Mouse (Mus musculus): Measurements from ENCODE around the gene Ube2b. TPM values are rescaled to one million over a fixed set of nuclear protein-coding genes. Genes with fewer than 3 reads are reported as not detected.

Ube2b gene
- polyA plus RNA-seq, 1 experiment from 2014 or later = 113 TPM

- H3K9me3 ChIP-seq (replicated peaks) = no peaks in the 10 kb centered on the region
- peak within 1 kb of the TSS; percentile 86 for H3K27ac ChIP-seq
- WGBS (ENCODE audit: insufficient replicate concordance) = under 1% methylated on average over 50 of the region's 51 CpGs
- peaks cover 54% of the 10 kb centered on the region for H3K4me1 ChIP-seq
- H3K27me3 ChIP-seq (replicated peaks) = no peaks in the 10 kb centered on the region
- H3K4me3 ChIP-seq = peak within 1 kb of the TSS; percentile 85
- H3K36me3 ChIP-seq = no peaks in the 10 kb centered on the region
- H3K4me2 ChIP-seq = peak within 1 kb of the TSS; percentile 90
- ATAC-seq = peak; percentile 91
- H3K9ac ChIP-seq = peak within 1 kb of the TSS; percentile 84
Observed at GRCm38 (mm10) chr11:52003772-52004528, 3.4 kb upstream of the Ube2b start, which contains the start of gene Cdkl3. Gene Cdkl3 (plus strand): TSS chr11:52004221.

GRCm38 (mm10) chr11:52003505-52003771, 2.9 kb upstream of the Ube2b start:
- H3K9ac ChIP-seq = peak overlapping the region; percentile 84
- peak overlapping the region; percentile 85 for H3K4me3 ChIP-seq
- no peaks in the 10 kb centered on the region for H3K9me3 ChIP-seq (replicated peaks)
- peaks cover 59% of the 10 kb centered on the region for H3K4me1 ChIP-seq
- no peaks in the 10 kb centered on the region for H3K27me3 ChIP-seq (replicated peaks)
- peak overlapping the region; percentile 86 for H3K27ac ChIP-seq
- no peak for ATAC-seq
- no peaks in the 10 kb centered on the region for H3K36me3 ChIP-seq
- 17% methylated on average over 4 of the region's 4 CpGs for WGBS (ENCODE audit: insufficient replicate concordance)
- H3K4me2 ChIP-seq = peak overlapping the region; percentile 90

- Histone ChIP-seq H3K4me3 (peak overlapping the region; percentile 85), H3K36me3 (peaks cover 2% of the 10 kb centered on the region), H3K9me3 (replicated peaks) (no peaks in the 10 kb centered on the region), H3K27me3 (replicated peaks) (no peaks in the 10 kb centered on the region), H3K9ac (peak overlapping the region; percentile 84), H3K4me1 (peaks cover 63% of the 10 kb centered on the region), H3K4me2 (peak overlapping the region; percentile 90), H3K27ac (peak overlapping the region; percentile 86)
- WGBS (ENCODE audit: insufficient replicate concordance) = 70% methylated on average over 13 of the region's 13 CpGs
- ATAC-seq = no peak
Observed at GRCm38 (mm10) chr11:52002842-52003504, 2.4 kb upstream of the Ube2b start.

GRCm38 (mm10) chr11:52001861-52002260, 1.3 kb upstream of the Ube2b start:
- Histone ChIP-seq H3K9me3 (replicated peaks) (no peaks in the 10 kb centered on the region), H3K27ac (no peak overlapping the region), H3K9ac (no peak overlapping the region), H3K4me1 (peaks cover 72% of the 10 kb centered on the region), H3K4me3 (no peak overlapping the region), H3K27me3 (replicated peaks) (no peaks in the 10 kb centered on the region), H3K4me2 (peak overlapping the region; percentile 91), H3K36me3 (peaks cover 13% of the 10 kb centered on the region)
- 85% methylated on average over 8 of the region's 8 CpGs for WGBS (ENCODE audit: insufficient replicate concordance)
- no peak for ATAC-seq

GRCm38 (mm10) chr11:52001341-52001740, 779 bp upstream of the Ube2b start:
- Histone ChIP-seq H3K4me2 (peak overlapping the region; percentile 91), H3K4me3 (peak overlapping the region; percentile 98; the same call in 1 of the 2 replicates), H3K27me3 (replicated peaks) (no peaks in the 10 kb centered on the region), H3K4me1 (peaks cover 71% of the 10 kb centered on the region), H3K27ac (peak overlapping the region; percentile 60; the same call in 1 of the 2 replicates), H3K9ac (no peak overlapping the region; the same call in 1 of the 2 replicates), H3K36me3 (peaks cover 18% of the 10 kb centered on the region), H3K9me3 (replicated peaks) (no peaks in the 10 kb centered on the region)
- WGBS (ENCODE audit: insufficient replicate concordance) = 60% methylated on average over 10 of the region's 10 CpGs
- no peak for ATAC-seq

GRCm38 (mm10) chr11:51999611-52000289, 812 bp downstream of the Ube2b start:
- Histone ChIP-seq H3K9me3 (replicated peaks) (no peaks in the 10 kb centered on the region), H3K4me3 (peak overlapping the region; percentile 98), H3K27ac (peak overlapping the region; percentile 91), H3K36me3 (peaks cover 34% of the 10 kb centered on the region), H3K4me2 (peak overlapping the region; percentile 91), H3K27me3 (replicated peaks) (no peaks in the 10 kb centered on the region), H3K4me1 (peaks cover 57% of the 10 kb centered on the region), H3K9ac (peak overlapping the region; percentile 95)
- 0% methylated on average over 29 of the region's 29 CpGs for WGBS (ENCODE audit: insufficient replicate concordance)
- ATAC-seq = peak; percentile 34

GRCm38 (mm10) chr11:51971644-51972043, 28.9 kb downstream of the Ube2b start:
- 82% methylated on average over 6 of the region's 6 CpGs for WGBS (ENCODE audit: insufficient replicate concordance)

GRCm38 (mm10) chr11:51969511-51969910, 31.1 kb downstream of the Ube2b start:
- peaks cover 58% of the 10 kb centered on the region for H3K36me3 ChIP-seq
- no peak overlapping the region for H3K27ac ChIP-seq
- no peaks in the 10 kb centered on the region for H3K9me3 ChIP-seq (replicated peaks)
- H3K27me3 ChIP-seq (replicated peaks) = no peaks in the 10 kb centered on the region
- no peak overlapping the region for H3K9ac ChIP-seq
- H3K4me2 ChIP-seq = no peak overlapping the region
- peaks cover 15% of the 10 kb centered on the region for H3K4me1 ChIP-seq
- no peak for ATAC-seq
- 72% methylated on average over 2 of the region's 2 CpGs for WGBS (ENCODE audit: insufficient replicate concordance)
- no peak overlapping the region for H3K4me3 ChIP-seq

More at GRCm38 (mm10) chr11:51971644-51972043, 28.9 kb downstream of the Ube2b start:
- Histone ChIP-seq H3K4me2 (no peak overlapping the region), H3K4me1 (peaks cover 15% of the 10 kb centered on the region), H3K27ac (no peak overlapping the region), H3K4me3 (no peak overlapping the region), H3K27me3 (replicated peaks) (no peaks in the 10 kb centered on the region), H3K36me3 (peaks cover 76% of the 10 kb centered on the region), H3K9ac (no peak overlapping the region), H3K9me3 (replicated peaks) (no peaks in the 10 kb centered on the region)
- no peak for ATAC-seq

GRCm38 (mm10) chr11:51968896-51969295, 31.7 kb downstream of the Ube2b start:
- H3K4me1 ChIP-seq = peaks cover 15% of the 10 kb centered on the region

GRCm38 (mm10) chr11:51967443-51968401, 32.8 kb downstream of the Ube2b start, which contains the start of gene Cdkn2aipnl:
Gene Cdkn2aipnl (plus strand): TSS chr11:51967661.
- Histone ChIP-seq H3K9ac (peak within 1 kb of the TSS; percentile 85), H3K27ac (peak within 1 kb of the TSS; percentile 62; the same call in 1 of the 2 replicates), H3K36me3 (peaks cover 40% of the 10 kb centered on the region), H3K9me3 (replicated peaks) (no peaks in the 10 kb centered on the region), H3K4me3 (peak within 1 kb of the TSS; percentile 72), H3K4me1 (peaks cover 15% of the 10 kb centered on the region), H3K4me2 (peak within 1 kb of the TSS; percentile 84), H3K27me3 (replicated peaks) (no peaks in the 10 kb centered on the region)
- ATAC-seq = peak; percentile 96
- under 1% methylated on average over 63 of the region's 63 CpGs for WGBS (ENCODE audit: insufficient replicate concordance)

More at GRCm38 (mm10) chr11:51968896-51969295, 31.7 kb downstream of the Ube2b start:
- Histone ChIP-seq H3K27me3 (replicated peaks) (no peaks in the 10 kb centered on the region), H3K4me2 (peak overlapping the region; percentile 84), H3K4me3 (peak overlapping the region; percentile 72), H3K9me3 (replicated peaks) (no peaks in the 10 kb centered on the region), H3K27ac (no peak overlapping the region), H3K9ac (peak overlapping the region; percentile 23; the same call in 1 of the 2 replicates), H3K36me3 (peaks cover 51% of the 10 kb centered on the region)
- ATAC-seq = no peak
- 66% methylated on average over 9 of the region's 9 CpGs for WGBS (ENCODE audit: insufficient replicate concordance)

GRCm38 (mm10) chr11:51966651-51967050, 33.9 kb downstream of the Ube2b start:
- Histone ChIP-seq H3K9me3 (replicated peaks) (no peaks in the 10 kb centered on the region), H3K27ac (no peak overlapping the region), H3K9ac (no peak overlapping the region), H3K4me3 (no peak overlapping the region), H3K4me2 (no peak overlapping the region), H3K27me3 (replicated peaks) (no peaks in the 10 kb centered on the region), H3K36me3 (peaks cover 29% of the 10 kb centered on the region), H3K4me1 (peaks cover 15% of the 10 kb centered on the region)
- WGBS (ENCODE audit: insufficient replicate concordance) = 65% methylated on average over 5 of the region's 5 CpGs
- ATAC-seq = no peak

Data from liver, embryonic 12.5 days (tissue).